Mouse (Mus musculus) intestine, postnatal 0 days (tissue): ENCODE data around the gene Leo1. TPM values are rescaled to one million over a fixed set of nuclear protein-coding genes. Genes with fewer than 3 reads are reported as not detected.

Source experiments
- ATAC-seq: fragments of 200-750 bp; cut with Nextera tagmentation; 2 replicates; pipeline ENCODE4 v1.8.0; 2017; ENCODE audit warnings: mild to moderate bottlenecking, moderate TSS enrichment, moderate library complexity
- H3K27ac ChIP-seq: fragments of 300-500 bp; sonication (generic); 2 replicates; pipeline ENCODE4 v1.5.1; 2014; ENCODE audit warnings: mild to moderate bottlenecking, low read depth, low read length, moderate library complexity
- H3K27me3 ChIP-seq: fragments of 300-500 bp; sonication (generic); replicated peaks from 2 replicates; pipeline ENCODE4 v1.6.1; 2014; ENCODE audit warnings: low read length, mixed read lengths; ENCODE audit not compliant: control insufficient read depth, insufficient read depth
- H3K36me3 ChIP-seq: fragments of 300-500 bp; sonication (generic); 2 replicates; pipeline ENCODE4 v1.6.1; 2014; ENCODE audit warnings: mild to moderate bottlenecking, moderate library complexity; ENCODE audit not compliant: control insufficient read depth, insufficient read depth
- H3K4me1 ChIP-seq: fragments of 300-500 bp; sonication (generic); replicated peaks from 2 replicates; pipeline ENCODE4 v1.6.1; 2014; ENCODE audit warnings: antibody characterized with exemption, low read length, mixed read lengths; ENCODE audit not compliant: control insufficient read depth, insufficient read depth
- H3K4me2 ChIP-seq: fragments of 300-500 bp; sonication (generic); replicated peaks from 2 replicates; pipeline ENCODE4 v1.6.1; 2014; ENCODE audit warnings: low read depth, mild to moderate bottlenecking, moderate library complexity
- H3K4me3 ChIP-seq: fragments of 300-500 bp; sonication (generic); 2 replicates; pipeline ENCODE4 v1.5.1; 2014; ENCODE audit warnings: low read depth, low read length
- H3K9ac ChIP-seq: fragments of 300-500 bp; sonication (generic); 2 replicates; pipeline ENCODE4 v1.6.1; 2014; ENCODE audit warnings: mild to moderate bottlenecking, low read depth, low read length
- H3K9me3 ChIP-seq: fragments of 300-500 bp; sonication (generic); 2 replicates; pipeline ENCODE4 v1.6.1; 2016; ENCODE audit warnings: mixed run types; ENCODE audit not compliant: control insufficient read depth
- CTCF ChIP-seq: sonication (generic); IDR thresholded peaks from 2 replicates; pipeline ENCODE4 v1.5.1; 2016; ENCODE audit warnings: low read depth, mild to moderate bottlenecking, control low read depth, antibody characterized with exemption, moderate library complexity
- WGBS: fragments of 180-500 bp; shearing (Covaris S2); extraction: QIAGEN DNeasy Blood & Tissue Kit; methylation state at CpG from one replicate; pipeline ENCODE4 v1.1.7; 2014; 5-methylcytosine and 5-hydroxymethylcytosine counted together
- polyA plus RNA-seq: library from polyadenylated mRNA; unstranded; fragments of >200 nt; fragmentation: Nextera tagmentation; extraction: Ambion mirVana; gene quantifications from 2 replicates; pipeline ENCODE4 v1.2.1, GENCODE M21; 2015

The Leo1 gene
- polyA plus RNA-seq, 1 experiment from 2014 or later, result 14.7 TPM

- Histone ChIP-seq H3K27ac (no peak overlapping the region), H3K36me3 (no peaks in the 10 kb centered on the region), H3K4me3 (no peak overlapping the region), H3K4me2 (no peak overlapping the region), H3K9ac (no peak overlapping the region), H3K9me3 (no peaks in the 10 kb centered on the region), H3K4me1 (no peaks in the 10 kb centered on the region), H3K27me3 (no peaks in the 10 kb centered on the region)
- no peak for TF ChIP-seq CTCF
- no peak for ATAC-seq
- 62% methylated on average over 6 of the region's 6 CpGs for WGBS
Measured at GRCm38 (mm10) chr9:75424358-75425150, 16.8 kb upstream of the Leo1 start.

GRCm38 (mm10) chr9:75425796-75426391, 15.4 kb upstream of the Leo1 start:
- Histone ChIP-seq H3K9me3 (no peaks in the 10 kb centered on the region), H3K27ac (no peak overlapping the region), H3K4me2 (no peak overlapping the region), H3K4me3 (no peak overlapping the region), H3K27me3 (no peaks in the 10 kb centered on the region), H3K9ac (no peak overlapping the region), H3K36me3 (no peaks in the 10 kb centered on the region), H3K4me1 (no peaks in the 10 kb centered on the region)
- TF ChIP-seq CTCF, result no peak
- WGBS, result 71% methylated on average over 7 of the region's 7 CpGs
- ATAC-seq, result no peak

GRCm38 (mm10) chr9:75427366-75428273, 13.7 kb upstream of the Leo1 start:
- Histone ChIP-seq H3K4me3 (no peak overlapping the region), H3K4me2 (no peak overlapping the region), H3K9ac (no peak overlapping the region), H3K36me3 (no peaks in the 10 kb centered on the region), H3K27ac (no peak overlapping the region), H3K4me1 (no peaks in the 10 kb centered on the region), H3K27me3 (no peaks in the 10 kb centered on the region), H3K9me3 (no peaks in the 10 kb centered on the region)
- ATAC-seq, result no peak
- no peak for TF ChIP-seq CTCF
- 77% methylated on average over 9 of the region's 9 CpGs for WGBS

- no peaks in the 10 kb centered on the region for H3K4me1 ChIP-seq
- no peak overlapping the region for H3K27ac ChIP-seq
- ATAC-seq, result no peak
- H3K9me3 ChIP-seq, result no peaks in the 10 kb centered on the region
- 63% methylated on average over 2 of the region's 2 CpGs for WGBS
- no peaks in the 10 kb centered on the region for H3K36me3 ChIP-seq
- H3K4me3 ChIP-seq, result no peak overlapping the region
- H3K27me3 ChIP-seq, result no peaks in the 10 kb centered on the region
- H3K9ac ChIP-seq, result no peak overlapping the region
- no peak overlapping the region for H3K4me2 ChIP-seq
- TF ChIP-seq CTCF, result no peak
Measured at GRCm38 (mm10) chr9:75428274-75428600, 13.1 kb upstream of the Leo1 start.

GRCm38 (mm10) chr9:75429040-75429439, 12.3 kb upstream of the Leo1 start:
- Histone ChIP-seq H3K36me3 (no peaks in the 10 kb centered on the region), H3K27ac (no peak overlapping the region), H3K27me3 (no peaks in the 10 kb centered on the region), H3K9ac (no peak overlapping the region), H3K4me1 (no peaks in the 10 kb centered on the region), H3K9me3 (no peaks in the 10 kb centered on the region), H3K4me3 (no peak overlapping the region), H3K4me2 (no peak overlapping the region)
- TF ChIP-seq CTCF, result no peak
- ATAC-seq, result no peak
- WGBS, result 82% methylated on average over 2 of the region's 2 CpGs

GRCm38 (mm10) chr9:75429657-75430056, 11.7 kb upstream of the Leo1 start:
- H3K9ac ChIP-seq, result no peak overlapping the region
- H3K27me3 ChIP-seq, result no peaks in the 10 kb centered on the region
- 100% methylated on average over 1 of the region's 1 CpGs for WGBS
- no peak overlapping the region for H3K4me2 ChIP-seq
- H3K4me1 ChIP-seq, result no peaks in the 10 kb centered on the region
- no peak for TF ChIP-seq CTCF
- no peak for ATAC-seq
- H3K36me3 ChIP-seq, result no peaks in the 10 kb centered on the region
- H3K9me3 ChIP-seq, result no peaks in the 10 kb centered on the region
- no peak overlapping the region for H3K27ac ChIP-seq
- H3K4me3 ChIP-seq, result no peak overlapping the region
